Mouse (Mus musculus) lung, embryonic 14.5 days (tissue): ENCODE measurements around the gene Tcf7l2. TPM values are rescaled to one million over a fixed set of nuclear protein-coding genes. Genes with fewer than 3 reads are reported as not detected.
A peak's percentile ranks its signal among the peaks of the same experiment; 100 is the strongest.

ENCODE experiments used
- ATAC-seq: fragments of 200-750 bp; cut with Nextera tagmentation; 2 replicates; pipeline ENCODE4 v1.8.0; 2017; ENCODE audit warnings: mild to moderate bottlenecking, moderate TSS enrichment, moderate library complexity; ENCODE audit not compliant: insufficient read depth
- DNase-seq: peaks from one replicate; pipeline ENCODE4 v3.0.0-alpha.2; 2015
- H3K27ac ChIP-seq: fragments of 300-500 bp; sonication (generic); 2 replicates; pipeline ENCODE4 v1.5.1; 2014; ENCODE audit warnings: low read depth, mild to moderate bottlenecking, moderate library complexity
- H3K27me3 ChIP-seq: fragments of 300-500 bp; sonication (generic); 2 replicates; pipeline ENCODE4 v1.6.1; 2014; ENCODE audit warnings: low read length, control low read depth; ENCODE audit not compliant: insufficient read depth
- H3K36me3 ChIP-seq: fragments of 300-500 bp; sonication (generic); 2 replicates; pipeline ENCODE4 v1.6.1; 2014; ENCODE audit warnings: control low read depth; ENCODE audit not compliant: insufficient read depth
- H3K4me1 ChIP-seq: fragments of 300-500 bp; sonication (generic); 2 replicates; pipeline ENCODE4 v1.6.1; 2014; ENCODE audit warnings: antibody characterized with exemption, control low read depth; ENCODE audit not compliant: insufficient read depth
- H3K4me2 ChIP-seq: fragments of 300-500 bp; sonication (generic); 2 replicates; pipeline ENCODE4 v1.6.1; 2014; ENCODE audit warnings: mild to moderate bottlenecking
- H3K4me3 ChIP-seq: fragments of 300-500 bp; sonication (generic); 2 replicates; pipeline ENCODE4 v1.5.1; 2014; ENCODE audit warnings: low read depth, low read length
- H3K9ac ChIP-seq: fragments of 300-500 bp; sonication (generic); 2 replicates; pipeline ENCODE4 v1.6.1; 2014
- H3K9me3 ChIP-seq: fragments of 300-500 bp; sonication (generic); 2 replicates; pipeline ENCODE4 v1.6.1; 2016; ENCODE audit warnings: low read depth, low read length, control low read depth
- CTCF ChIP-seq: IDR thresholded peaks from 2 replicates; pipeline ENCODE4 v1.5.1; 2016; ENCODE audit warnings: antibody characterized with exemption, low read depth
- WGBS: fragments of 180-500 bp; shearing (Covaris S2); extraction: QIAGEN DNeasy Blood & Tissue Kit; methylation state at CpG from one replicate; pipeline ENCODE4 v1.1.7; 2014; 5-methylcytosine and 5-hydroxymethylcytosine counted together
- polyA plus RNA-seq: library from polyadenylated mRNA; unstranded; fragments of >200 nt; fragmentation: Nextera tagmentation; extraction: Ambion mirVana; gene quantifications from 2 replicates; pipeline ENCODE4 v1.2.1, GENCODE M21; 2014

Gene Tcf7l2
- polyA plus RNA-seq, 1 experiment from 2014 or later, result 57.1 TPM

DNA sequence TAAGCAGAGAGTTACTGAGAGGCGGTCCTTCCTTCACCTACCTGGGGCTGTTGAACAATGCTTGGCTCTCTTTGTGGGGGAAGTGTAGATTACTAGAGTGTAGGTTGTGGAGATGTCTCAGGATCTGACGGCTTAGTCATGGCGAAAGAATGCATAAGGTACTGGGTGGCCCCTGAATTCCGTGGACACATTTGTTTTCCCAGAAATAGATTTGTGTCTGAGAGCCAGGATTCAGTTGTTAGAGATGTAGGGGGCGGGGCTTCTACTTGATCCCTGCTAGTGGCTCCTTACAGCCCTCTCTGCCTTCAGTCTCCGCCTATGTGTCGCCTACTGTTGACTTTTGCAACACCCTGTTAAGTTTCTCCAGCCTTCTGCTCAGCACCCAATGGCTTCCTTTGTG, 12.7 kb downstream of the Tcf7l2 start:
- Histone ChIP-seq H3K9ac (no peak overlapping the region), H3K27me3 (no peaks in the 10 kb centered on the region), H3K9me3 (no peaks in the 10 kb centered on the region), H3K27ac (peak overlapping the region; percentile 30; the same call in 1 of the 2 replicates), H3K4me2 (no peak overlapping the region), H3K4me1 (peaks cover 8% of the 10 kb centered on the region), H3K4me3 (no peak overlapping the region), H3K36me3 (peaks cover 8% of the 10 kb centered on the region; the same call in 1 of the 2 replicates)
- WGBS, result 40% methylated on average over 7 of the region's 7 CpGs
- DNase-seq (peak; percentile 67), ATAC-seq (peak; percentile 66)
- TF ChIP-seq CTCF, result no peak

DNA sequence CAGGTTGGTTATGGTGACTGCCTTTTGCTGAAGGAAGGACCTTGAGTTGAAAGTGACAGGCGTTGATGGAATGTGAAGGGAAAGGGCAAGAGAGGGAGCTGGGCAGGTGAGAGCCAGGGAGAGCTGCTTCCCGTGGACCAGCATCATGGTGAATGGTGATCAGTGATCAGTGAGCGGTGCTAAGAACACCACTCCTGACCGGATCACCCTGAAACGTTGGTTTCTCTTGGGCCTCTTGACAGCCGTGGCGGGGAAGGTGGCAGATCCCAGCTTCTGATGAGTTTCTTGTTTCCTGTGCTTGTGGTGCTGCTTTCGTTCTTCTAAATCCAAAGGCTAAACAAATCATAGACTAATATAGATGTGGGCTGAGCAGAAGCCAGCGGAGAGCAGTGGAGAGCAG, 13.8 kb downstream of the Tcf7l2 start:
- no peak for DNase-seq
- no peak overlapping the region for H3K9ac ChIP-seq
- no peak overlapping the region for H3K27ac ChIP-seq
- no peaks in the 10 kb centered on the region for H3K9me3 ChIP-seq
- TF ChIP-seq CTCF, result no peak
- no peak overlapping the region for H3K4me2 ChIP-seq
- peaks cover 8% of the 10 kb centered on the region; the same call in 1 of the 2 replicates for H3K36me3 ChIP-seq
- peaks cover 6% of the 10 kb centered on the region for H3K4me1 ChIP-seq
- H3K27me3 ChIP-seq, result no peaks in the 10 kb centered on the region
- ATAC-seq, result no peak
- 83% methylated on average over 9 of the region's 9 CpGs for WGBS
- no peak overlapping the region for H3K4me3 ChIP-seq

DNA sequence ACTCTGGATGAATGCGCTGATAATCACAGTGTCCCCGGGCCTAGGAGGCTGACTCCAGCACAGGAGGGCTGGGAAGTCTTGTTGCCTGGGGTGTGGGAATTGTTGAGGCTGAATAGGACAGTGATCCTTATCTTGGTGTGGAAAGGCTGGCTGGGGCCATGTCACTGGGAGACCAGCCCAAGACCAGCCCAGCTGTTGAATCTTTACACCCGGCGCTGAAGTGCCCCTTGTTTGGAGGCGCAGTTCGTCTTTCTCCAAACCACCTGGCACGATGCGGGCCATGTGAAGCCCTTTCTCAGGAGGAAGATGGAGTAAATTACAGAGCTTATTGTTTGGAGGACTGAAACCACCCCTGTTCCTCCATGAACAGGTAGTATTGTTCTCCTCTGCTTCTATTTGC, 15.1 kb downstream of the Tcf7l2 start:
- Histone ChIP-seq H3K27ac (peak overlapping the region; percentile 38; the same call in 1 of the 2 replicates), H3K4me3 (no peak overlapping the region), H3K4me1 (peaks cover 6% of the 10 kb centered on the region), H3K9ac (no peak overlapping the region), H3K4me2 (no peak overlapping the region), H3K9me3 (no peaks in the 10 kb centered on the region), H3K27me3 (no peaks in the 10 kb centered on the region), H3K36me3 (peaks cover 8% of the 10 kb centered on the region; the same call in 1 of the 2 replicates)
- DNase-seq (no peak), ATAC-seq (no peak)
- no peak for TF ChIP-seq CTCF
- 56% methylated on average over 8 of the region's 8 CpGs for WGBS

DNA sequence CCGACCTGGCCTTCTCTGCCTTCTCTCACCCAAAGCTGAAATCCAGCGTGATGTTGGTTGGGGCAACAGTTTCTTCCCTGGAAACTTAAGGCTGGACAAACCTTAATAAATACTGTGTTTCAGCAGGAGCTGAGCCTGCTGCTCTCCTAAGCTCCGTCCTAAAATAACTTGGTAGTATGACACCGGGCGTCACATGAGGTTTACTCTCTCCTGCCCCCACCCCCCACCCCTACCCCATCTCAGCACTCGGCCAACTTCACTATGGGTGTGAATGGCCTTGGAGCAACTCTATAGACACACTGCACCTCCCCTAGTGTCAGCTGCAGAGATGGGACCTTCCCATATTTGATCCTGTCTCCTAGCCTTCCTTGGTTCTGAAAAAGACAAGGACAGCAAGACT, 15.8 kb downstream of the Tcf7l2 start:
- H3K27me3 ChIP-seq, result no peaks in the 10 kb centered on the region
- 75% methylated on average over 6 of the region's 6 CpGs for WGBS
- ATAC-seq (no peak), DNase-seq (no peak)
- H3K4me2 ChIP-seq, result no peak overlapping the region
- H3K9me3 ChIP-seq, result no peaks in the 10 kb centered on the region
- H3K36me3 ChIP-seq, result peaks cover 8% of the 10 kb centered on the region; the same call in 1 of the 2 replicates
- H3K27ac ChIP-seq, result no peak overlapping the region
- no peak for TF ChIP-seq CTCF
- H3K4me1 ChIP-seq, result peaks cover 6% of the 10 kb centered on the region
- H3K4me3 ChIP-seq, result no peak overlapping the region
- H3K9ac ChIP-seq, result no peak overlapping the region

DNA sequence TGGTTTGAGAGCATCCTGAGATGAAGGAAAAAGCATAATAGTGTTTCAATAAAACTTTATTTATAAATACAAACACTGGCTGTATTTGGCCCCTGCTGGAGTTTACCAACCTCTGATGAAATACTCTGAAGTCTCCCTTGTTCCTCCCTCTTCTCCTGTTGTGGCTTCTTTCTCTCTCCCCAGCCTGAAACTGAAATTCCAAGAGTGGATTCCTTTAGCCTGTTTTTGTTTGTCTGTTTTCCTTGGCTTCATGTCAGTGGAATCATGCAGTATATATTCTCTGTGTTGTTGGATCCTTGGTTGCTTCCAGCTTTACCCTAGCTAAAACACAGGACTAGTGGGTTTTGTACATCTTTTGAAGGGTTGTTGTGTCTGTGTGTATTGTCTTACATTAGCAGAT, 16.5 kb downstream of the Tcf7l2 start:
- no peak for ATAC-seq
- DNase-seq, result no peak
- H3K9me3 ChIP-seq, result no peaks in the 10 kb centered on the region
- H3K27me3 ChIP-seq, result no peaks in the 10 kb centered on the region
- no peak overlapping the region for H3K27ac ChIP-seq
- peaks cover 8% of the 10 kb centered on the region; the same call in 1 of the 2 replicates for H3K36me3 ChIP-seq
- H3K9ac ChIP-seq, result no peak overlapping the region
- H3K4me3 ChIP-seq, result no peak overlapping the region
- no peak for TF ChIP-seq CTCF
- H3K4me2 ChIP-seq, result no peak overlapping the region
- H3K4me1 ChIP-seq, result peaks cover 6% of the 10 kb centered on the region

DNA sequence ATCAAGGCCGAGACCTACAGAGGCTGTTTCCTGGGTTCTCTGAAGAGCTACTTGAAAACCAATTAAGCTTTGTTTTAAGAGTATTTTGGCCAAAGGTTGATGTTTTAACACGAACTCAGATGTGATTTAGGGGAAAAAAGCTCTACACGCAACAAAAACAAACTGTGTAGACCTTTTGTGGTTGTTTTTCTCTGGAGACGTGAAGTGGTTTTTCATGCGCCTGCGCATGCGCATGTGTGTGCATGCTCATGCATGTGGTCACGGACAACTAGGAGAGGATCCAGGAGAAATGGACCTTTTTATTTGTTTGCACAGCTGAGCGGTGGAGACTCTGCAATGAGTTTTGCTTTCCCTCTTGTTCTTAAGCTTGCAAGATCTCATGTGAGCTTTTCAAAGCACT, 17.4 kb downstream of the Tcf7l2 start:
- DNase-seq, result no peak
- no peak for ATAC-seq
- Histone ChIP-seq H3K4me3 (no peak overlapping the region), H3K9ac (no peak overlapping the region), H3K9me3 (no peaks in the 10 kb centered on the region), H3K27ac (no peak overlapping the region), H3K27me3 (no peaks in the 10 kb centered on the region), H3K4me1 (peaks cover 6% of the 10 kb centered on the region), H3K4me2 (no peak overlapping the region), H3K36me3 (peaks cover 8% of the 10 kb centered on the region; the same call in 1 of the 2 replicates)
- WGBS, result 78% methylated on average over 9 of the region's 9 CpGs
- no peak for TF ChIP-seq CTCF

DNA sequence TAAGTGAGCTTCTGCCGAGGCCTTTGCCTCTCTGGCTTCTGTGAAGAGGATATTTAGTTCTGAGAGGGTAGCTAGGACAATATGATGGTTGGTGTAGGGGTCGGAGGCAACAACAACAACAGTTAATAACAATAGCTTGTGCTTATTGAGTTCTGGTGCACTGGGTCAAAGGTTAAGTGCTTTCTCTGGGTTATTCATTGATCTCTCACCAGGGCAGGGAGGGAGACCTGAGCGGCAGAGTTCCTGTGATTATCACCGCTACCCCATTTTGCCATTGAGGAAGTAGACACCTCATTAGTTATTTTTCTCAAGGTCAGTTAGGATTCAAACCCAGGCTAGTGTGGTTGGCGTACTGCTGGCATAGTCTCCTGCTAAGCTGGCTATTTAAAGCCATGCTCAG, 19.5 kb downstream of the Tcf7l2 start:
- 71% methylated on average over 5 of the region's 5 CpGs for WGBS
- Histone ChIP-seq H3K4me2 (no peak overlapping the region), H3K27ac (no peak overlapping the region), H3K9me3 (no peaks in the 10 kb centered on the region), H3K4me3 (no peak overlapping the region), H3K36me3 (peaks cover 5% of the 10 kb centered on the region; the same call in 1 of the 2 replicates), H3K27me3 (no peaks in the 10 kb centered on the region), H3K9ac (no peak overlapping the region), H3K4me1 (peaks cover 6% of the 10 kb centered on the region)
- DNase-seq (no peak), ATAC-seq (no peak)
- no peak for TF ChIP-seq CTCF

DNA sequence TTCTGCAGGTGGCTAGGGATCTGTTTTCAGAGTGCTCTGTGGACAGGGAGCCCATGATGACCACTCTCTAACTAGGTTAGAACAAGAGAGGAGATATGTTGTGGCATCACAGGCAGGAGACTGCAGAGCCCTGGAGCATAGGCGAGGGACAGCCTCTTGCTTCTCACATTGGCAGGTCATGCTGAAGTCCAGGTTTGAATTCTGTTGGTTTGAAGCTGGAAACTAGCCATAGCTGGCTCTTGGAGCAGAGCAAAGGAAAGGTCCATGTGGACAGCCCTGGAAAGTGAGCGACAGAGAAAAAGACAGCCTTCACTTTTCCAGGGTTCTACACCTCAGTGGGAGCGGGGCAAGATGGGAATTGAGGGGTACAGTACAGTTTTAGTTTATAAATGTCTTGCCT, 20.6 kb downstream of the Tcf7l2 start:
- no peak overlapping the region for H3K9ac ChIP-seq

More for the DNA sequence above, 20.6 kb downstream of the Tcf7l2 start:
- ATAC-seq, result no peak
- DNase-seq, result no peak
- TF ChIP-seq CTCF, result no peak
- no peak overlapping the region for H3K4me3 ChIP-seq
- H3K9me3 ChIP-seq, result no peaks in the 10 kb centered on the region
- 99% methylated on average over 3 of the region's 3 CpGs for WGBS
- no peak overlapping the region for H3K27ac ChIP-seq
- H3K4me1 ChIP-seq, result 0 out of 2 replicates have a peak, but pooled peaks cover 5% of the 10 kb centered on the region
- H3K36me3 ChIP-seq, result no peaks in the 10 kb centered on the region
- H3K27me3 ChIP-seq, result no peaks in the 10 kb centered on the region
- no peak overlapping the region for H3K4me2 ChIP-seq
